Mouse (Mus musculus) lung, adult 2 months (tissue): Measurements from ENCODE around the gene Mcf2l.

ENCODE experiments used
- CTCF ChIP-seq: fragments of 200-500 bp; IDR thresholded peaks from 2 replicates; pipeline ENCODE4 v1.5.1; 2011; ENCODE audit warnings: mild to moderate bottlenecking, low read length, control low read depth; ENCODE audit not compliant: insufficient read depth
- POLR2A ChIP-seq: fragments of 200-500 bp; IDR thresholded peaks from 2 replicates; pipeline ENCODE4 v1.6.1; 2011; ENCODE audit warnings: low read depth, mild to moderate bottlenecking, control low read depth, low read length, borderline replicate concordance; ENCODE audit errors: extremely low read depth

DNA sequence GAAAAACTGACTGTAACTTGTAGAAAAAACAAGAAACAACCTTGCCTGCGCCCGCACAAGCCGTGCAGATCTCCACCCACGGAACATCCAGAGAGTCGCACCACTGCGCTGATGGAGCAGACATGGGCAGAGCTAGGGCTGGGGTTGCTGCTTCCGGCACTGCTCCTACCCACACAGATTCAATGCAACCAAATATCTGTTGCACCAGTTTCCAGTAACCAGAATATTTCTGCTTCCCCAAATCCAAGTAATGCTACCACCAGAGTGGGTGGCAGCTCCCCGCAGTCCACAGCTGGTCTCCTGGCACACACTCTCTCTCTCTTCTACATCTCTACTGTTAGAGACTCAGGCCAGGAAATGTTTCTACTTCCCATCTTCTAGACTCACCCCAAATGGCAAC is 148.2 kb downstream of the Mcf2l start:
- TF ChIP-seq CTCF (no peak), POLR2A (no peak)
